Mouse (Mus musculus): ENCODE results near the gene Tmem117.

DNA sequence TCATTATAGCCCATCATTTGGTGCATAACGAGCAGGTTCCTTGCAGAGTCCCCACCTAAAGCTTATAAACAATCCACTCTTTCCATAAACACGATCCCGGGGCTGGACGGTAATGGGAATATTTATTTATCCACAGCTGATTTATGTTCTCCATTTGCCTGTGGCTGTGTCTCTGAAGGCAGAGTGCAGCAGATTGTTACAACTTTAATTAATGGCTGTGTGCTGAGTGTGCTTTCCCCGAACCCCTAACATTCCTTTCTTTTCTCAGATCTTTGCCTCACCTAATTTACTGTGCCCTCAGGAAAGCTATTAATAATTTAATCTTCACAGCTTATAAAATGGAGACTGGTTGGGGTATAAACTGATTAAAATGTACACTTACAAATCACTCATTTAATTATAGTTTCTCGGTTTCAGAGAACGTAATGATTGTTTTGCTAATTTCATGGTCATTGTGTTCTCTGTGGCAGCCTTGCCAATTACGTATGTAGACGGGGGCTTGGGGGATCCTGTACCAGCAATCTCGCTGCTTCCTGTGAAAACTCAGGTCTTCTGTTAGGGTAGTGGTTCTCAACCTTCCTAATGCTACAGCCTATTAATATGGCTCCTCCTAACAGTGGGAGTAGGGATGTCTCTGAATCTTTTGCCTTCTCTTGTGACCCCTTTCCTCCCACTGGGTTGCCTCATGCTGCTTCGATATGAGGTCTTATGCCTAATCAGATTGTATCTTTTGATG, 275.8 kb downstream of the Tmem117 start:
- TF ChIP-seq POLR2A (IDR thresholded peaks at IDR 0.05; ENCODE audit: low read depth, low read length) (no peak), CTCF (IDR thresholded peaks at IDR 0.05; ENCODE audit: extremely low read depth, insufficient read depth, insufficient read length, insufficient replicate concordance) (no peak)
